Mouse (Mus musculus) adrenal gland, postnatal 10 days (tissue): ENCODE measurements around the gene Rnf213. TPM values are rescaled to one million over a fixed set of nuclear protein-coding genes. Genes with fewer than 3 reads are reported as not detected.
"Not testable (repeated sequence)": the region's sequence is repeated elsewhere in the genome, so short reads cannot be mapped to it uniquely, and the experiment has no call there.

Source experiments
- DNase-seq: peaks from one replicate; pipeline ENCODE4 v3.0.0; 2021; ENCODE audit warnings: mixed read lengths
- long read RNA-seq, 2 experiments: library from polyadenylated mRNA; stranded (forward); transcript quantifications; one replicate each; pipeline ENCODE4 v2.0.0; 2021
- total RNA-seq, 2 experiments: library from RNA; stranded (reverse); gene quantifications; 2 replicates each; pipeline ENCODE4 v1.2.3; 2021

Gene Rnf213
- 10 to 100 TPM; 19.7 to 29.9 TPM for total RNA-seq
- long read RNA-seq, experiment 1, partial matches to known transcripts = 1 of 5 reads
- long read RNA-seq, experiment 1, other reads (novel, unspliced or antisense) = 4 of 5 reads
- long read RNA-seq, experiment 2, partial matches to known transcripts = 1 of 2 reads
- long read RNA-seq, experiment 2, other reads (novel, unspliced or antisense) = 1 of 2 reads

DNA sequence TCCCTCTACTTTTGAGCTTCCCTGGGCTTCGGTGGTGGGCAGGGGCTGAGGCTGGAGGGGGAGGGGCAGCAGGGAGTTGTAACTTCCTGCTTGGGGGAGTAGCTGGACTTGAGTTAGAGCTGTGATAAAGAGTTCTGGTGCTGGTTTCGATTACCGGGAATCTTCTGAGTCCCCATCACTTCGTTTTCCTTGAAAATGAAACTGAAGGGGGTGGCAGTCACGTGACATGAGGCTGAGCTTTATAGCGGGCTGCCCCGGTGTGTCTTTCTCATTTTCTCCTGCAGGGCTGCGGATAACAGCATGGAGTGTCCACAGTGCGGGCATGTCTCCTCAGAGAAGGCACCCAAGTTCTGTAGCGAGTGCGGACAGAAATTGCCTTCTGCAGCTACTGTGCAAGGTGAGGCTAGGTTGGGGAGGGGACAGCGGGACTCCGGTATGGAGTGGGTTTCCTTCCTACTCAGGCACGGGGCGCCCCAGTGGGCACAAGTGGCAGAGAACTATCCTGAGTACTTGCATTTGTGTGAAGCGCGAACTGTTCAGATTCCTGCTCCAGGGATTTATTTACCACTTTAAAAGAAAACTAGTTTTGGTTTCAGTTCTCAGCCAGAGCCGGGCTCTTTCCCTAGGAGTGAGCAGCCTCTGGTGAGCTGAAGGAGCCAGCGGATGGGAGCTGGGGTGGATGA, at the start of gene Rnf213:
Gene Rnf213 (plus strand): TSS at position 301 of the 683 bp plus-strand sequence.
- peak; percentile 79 for DNase-seq

- DNase-seq = no peak
Measured at GRCm38 (mm10) chr11:119344178-119344577, 48.7 kb upstream of the Rnf213 start.

- no peak for DNase-seq
Measured at GRCm38 (mm10) chr11:119344865-119345264, 48.0 kb upstream of the Rnf213 start.

GRCm38 (mm10) chr11:119347125-119347524, 45.8 kb upstream of the Rnf213 start:
- DNase-seq = no peak

DNA sequence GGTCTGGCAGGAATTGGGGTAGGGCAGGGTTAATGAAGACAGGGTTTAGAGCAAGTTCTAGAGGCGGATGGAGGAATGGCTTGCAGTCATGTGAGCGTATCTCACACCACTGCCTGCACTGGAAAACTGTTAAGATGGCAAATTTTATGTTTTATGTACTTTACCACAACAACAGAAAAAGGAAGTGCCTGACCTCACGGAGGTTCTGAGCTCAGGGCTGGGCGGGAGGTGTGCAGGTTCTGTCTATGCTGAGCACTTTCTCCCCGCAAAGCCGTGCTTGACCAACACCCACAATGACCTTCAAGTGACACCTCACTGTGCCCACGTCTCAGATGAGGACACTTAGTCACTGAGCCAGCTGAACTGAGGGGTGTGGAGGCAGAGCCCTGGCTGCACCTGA, 40.8 kb upstream of the Rnf213 start:
- no peak for DNase-seq

DNA sequence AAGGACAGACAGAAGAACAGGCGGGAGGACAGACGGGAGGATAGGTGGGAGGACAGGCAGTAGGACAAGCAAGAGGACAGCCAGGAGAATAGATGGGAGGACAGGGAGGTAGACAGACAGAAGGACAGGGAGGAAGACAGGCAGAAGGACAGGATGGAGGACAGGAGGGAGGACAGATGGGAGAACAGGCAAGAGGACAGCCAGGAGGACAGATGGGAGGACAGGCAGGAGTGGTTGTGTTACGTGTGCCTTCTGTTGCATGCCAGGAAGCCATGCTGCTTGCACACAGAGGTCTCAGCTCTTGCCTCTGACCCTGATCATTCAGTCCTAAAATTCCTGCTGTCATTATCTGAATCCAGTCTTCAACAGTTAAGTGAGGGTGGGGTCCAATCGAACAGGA, 39.0 kb upstream of the Rnf213 start:
- no peak for DNase-seq

- DNase-seq = peak; percentile 52
Measured at GRCm38 (mm10) chr11:119354798-119355442, 38.0 kb upstream of the Rnf213 start.

DNA sequence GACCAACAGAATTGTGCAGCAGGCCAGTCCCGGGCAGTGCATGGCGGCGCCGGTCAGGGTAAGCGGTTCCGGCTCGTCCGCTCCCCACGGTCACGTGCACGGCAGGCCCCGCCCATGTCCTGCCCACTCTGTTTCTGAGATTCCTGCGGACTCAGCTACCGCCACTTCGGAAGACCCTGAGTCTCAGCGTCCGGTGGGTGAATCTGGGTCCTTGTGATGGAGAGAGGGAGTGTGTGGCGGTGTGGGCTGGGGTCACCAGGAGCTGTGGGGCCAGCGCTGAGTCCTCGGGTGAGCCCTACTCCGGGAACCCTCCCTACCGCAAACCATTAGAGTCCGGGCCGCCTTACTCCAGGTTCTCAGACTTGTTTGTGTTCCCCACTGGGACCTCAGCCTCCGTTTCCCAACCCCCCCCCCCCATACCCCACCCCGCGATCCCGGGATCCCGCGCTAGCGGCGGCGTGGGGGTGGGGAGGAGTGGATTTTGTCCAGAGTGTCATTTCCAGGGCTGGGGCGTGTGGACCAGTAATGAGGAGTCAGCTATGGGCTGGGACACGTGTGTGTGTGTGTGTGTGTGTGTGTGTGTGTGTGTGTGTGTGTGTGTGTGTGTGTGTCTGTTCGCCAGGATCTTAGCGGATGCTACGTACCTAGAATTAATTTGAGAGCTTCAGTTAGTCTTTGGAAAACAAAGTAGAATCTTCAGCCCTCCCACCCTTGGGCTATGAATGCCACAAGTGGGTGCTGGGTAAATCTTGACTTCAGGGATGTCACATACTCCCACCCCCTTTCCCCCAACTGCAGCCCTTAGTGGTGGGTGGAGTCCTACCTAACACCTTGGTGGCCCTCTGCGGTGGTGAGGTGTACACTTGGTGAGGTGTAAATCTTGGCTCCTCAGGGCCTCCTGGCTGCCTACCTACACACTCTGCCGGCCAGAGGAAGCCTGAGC, 37.2 kb upstream of the Rnf213 start, which contains the start of the genes Sgsh and Slc26a11:
Gene Sgsh (minus strand): TSS at position 94 of the 943 bp plus-strand sequence.
Gene Slc26a11 (plus strand): TSS at position 115 of the 943 bp plus-strand sequence.
- DNase-seq = peak; percentile 96

DNA sequence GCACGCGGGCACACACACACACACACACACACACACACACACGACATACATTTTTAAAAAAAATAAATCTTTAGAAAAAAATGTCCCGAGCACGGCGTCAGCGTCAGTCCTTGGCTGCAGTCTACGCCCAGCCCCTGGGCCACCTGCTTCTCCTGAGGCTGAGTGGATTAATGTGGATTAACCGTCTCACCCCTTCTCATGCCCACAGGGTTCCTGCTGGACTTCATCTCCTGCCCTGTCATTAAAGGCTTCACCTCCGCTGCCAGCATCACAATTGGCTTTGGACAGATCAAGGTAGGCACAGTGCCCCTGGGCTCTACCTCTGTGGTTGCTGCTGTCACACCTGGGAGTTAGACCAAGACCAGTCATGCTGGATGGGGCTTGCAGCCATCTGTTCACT, 33.8 kb upstream of the Rnf213 start:
- DNase-seq = no peak

DNA sequence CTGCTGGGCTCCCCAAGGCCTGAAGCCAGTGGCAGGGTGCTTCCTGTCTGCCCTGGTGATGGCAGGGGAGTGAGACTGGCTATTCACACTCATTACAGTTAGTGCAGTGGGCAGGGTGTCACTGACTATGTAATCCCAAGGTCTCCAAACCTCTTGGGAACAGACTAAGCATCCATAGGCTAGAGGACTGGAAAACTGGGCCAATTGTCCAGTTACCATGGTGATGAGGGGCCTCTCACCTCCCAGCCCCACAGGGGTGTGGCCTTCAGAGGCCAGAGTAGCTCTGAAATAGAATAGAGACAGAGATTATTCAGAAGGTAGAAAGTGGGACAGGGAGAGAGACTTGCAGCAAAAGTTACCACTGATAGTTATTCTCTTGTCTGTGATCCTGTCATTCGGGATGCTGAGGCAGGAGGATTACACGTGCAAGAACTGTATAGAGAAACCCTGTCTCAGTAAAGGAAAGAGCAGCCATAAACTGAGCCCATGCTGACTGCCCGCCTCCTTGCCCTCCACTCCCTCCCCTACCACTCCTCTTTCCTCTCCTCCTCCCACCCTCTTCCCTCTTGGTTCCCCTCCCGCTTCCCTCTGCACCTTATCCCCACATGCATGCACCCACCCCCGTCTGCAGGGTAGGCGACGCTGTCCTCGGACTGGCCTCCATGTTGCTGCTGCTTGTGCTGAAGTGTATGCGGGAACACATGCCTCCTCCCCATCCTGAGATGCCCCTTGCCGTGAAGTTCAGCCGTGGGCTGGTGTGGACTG, 29.9 kb upstream of the Rnf213 start:
- no peak for DNase-seq

- peak; percentile 78 for DNase-seq
Measured at GRCm38 (mm10) chr11:119363534-119364145, 29.3 kb upstream of the Rnf213 start.

GRCm38 (mm10) chr11:119375425-119375824, 17.5 kb upstream of the Rnf213 start:
- no peak for DNase-seq

GRCm38 (mm10) chr11:119377326-119377725, 15.6 kb upstream of the Rnf213 start:
- DNase-seq = no peak

GRCm38 (mm10) chr11:119378551-119378950, 14.3 kb upstream of the Rnf213 start:
- DNase-seq = no peak

- no peak for DNase-seq
Measured at GRCm38 (mm10) chr11:119381631-119382337, 11.1 kb upstream of the Rnf213 start.

GRCm38 (mm10) chr11:119382338-119382850, 10.5 kb upstream of the Rnf213 start:
- peak; percentile 22 for DNase-seq

DNA sequence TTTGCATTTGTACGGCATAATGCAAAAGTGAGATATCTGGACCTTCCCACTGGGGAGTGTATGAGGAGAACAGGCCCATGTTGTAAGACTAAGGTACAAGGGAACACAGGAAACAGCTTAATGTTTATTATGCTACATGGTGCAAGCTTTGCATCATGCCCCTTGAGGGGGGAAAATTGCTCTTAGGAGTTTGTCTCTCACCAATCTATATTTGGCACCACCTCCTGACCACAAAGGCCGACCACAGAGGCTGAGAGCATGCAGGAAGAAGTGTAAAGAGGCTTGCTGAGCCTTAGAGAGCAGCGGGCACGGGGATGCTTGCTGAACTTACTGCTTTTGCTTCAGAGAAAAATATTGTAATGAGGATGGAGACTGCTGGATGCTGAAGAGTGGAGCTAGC, 8.0 kb upstream of the Rnf213 start:
- DNase-seq = no peak

- no peak for DNase-seq
Measured at GRCm38 (mm10) chr11:119386306-119386705, 6.6 kb upstream of the Rnf213 start.

DNA sequence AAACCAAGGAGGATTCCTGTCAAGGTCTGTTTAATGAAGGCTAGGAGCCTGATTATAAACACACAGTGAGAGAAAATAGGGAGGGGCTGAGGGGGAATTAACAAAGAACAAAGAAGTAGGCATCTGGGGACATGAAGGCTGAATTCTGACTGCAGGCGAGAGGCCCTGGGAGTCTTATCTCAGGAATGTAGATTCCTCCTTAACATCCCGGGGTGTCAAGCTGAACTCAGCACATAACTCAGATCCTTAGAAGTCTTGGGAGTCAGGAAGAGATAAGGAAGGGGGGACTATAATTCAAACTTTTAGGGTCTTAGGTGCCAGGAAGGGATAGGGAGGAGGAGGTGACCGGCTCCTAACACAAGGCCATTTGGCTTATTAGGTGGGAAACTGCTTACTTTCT, 5.6 kb upstream of the Rnf213 start:
- not testable (repeated sequence) for DNase-seq

GRCm38 (mm10) chr11:119389851-119390270, 3.0 kb upstream of the Rnf213 start:
- peak; percentile 92 for DNase-seq
